Mouse (Mus musculus) left cerebral cortex, adult 8-10 months (tissue): Measurements from ENCODE around the gene Il18r1. TPM values are rescaled to one million over a fixed set of nuclear protein-coding genes. Genes with fewer than 3 reads are reported as not detected.
A peak's percentile ranks its signal among the peaks of the same experiment; 100 is the strongest.

ENCODE experiments used
- DNase-seq, 2 experiments: peaks; one replicate each; pipeline ENCODE4 v3.0.0; 2022; ENCODE audit warnings: low spot score in 2 of 2
- total RNA-seq, 4 experiments: library from RNA; stranded (reverse); gene quantifications; 2 replicates each; pipeline ENCODE4 v1.2.4; 2022

Il18r1 gene
- not detected for total RNA-seq

DNA sequence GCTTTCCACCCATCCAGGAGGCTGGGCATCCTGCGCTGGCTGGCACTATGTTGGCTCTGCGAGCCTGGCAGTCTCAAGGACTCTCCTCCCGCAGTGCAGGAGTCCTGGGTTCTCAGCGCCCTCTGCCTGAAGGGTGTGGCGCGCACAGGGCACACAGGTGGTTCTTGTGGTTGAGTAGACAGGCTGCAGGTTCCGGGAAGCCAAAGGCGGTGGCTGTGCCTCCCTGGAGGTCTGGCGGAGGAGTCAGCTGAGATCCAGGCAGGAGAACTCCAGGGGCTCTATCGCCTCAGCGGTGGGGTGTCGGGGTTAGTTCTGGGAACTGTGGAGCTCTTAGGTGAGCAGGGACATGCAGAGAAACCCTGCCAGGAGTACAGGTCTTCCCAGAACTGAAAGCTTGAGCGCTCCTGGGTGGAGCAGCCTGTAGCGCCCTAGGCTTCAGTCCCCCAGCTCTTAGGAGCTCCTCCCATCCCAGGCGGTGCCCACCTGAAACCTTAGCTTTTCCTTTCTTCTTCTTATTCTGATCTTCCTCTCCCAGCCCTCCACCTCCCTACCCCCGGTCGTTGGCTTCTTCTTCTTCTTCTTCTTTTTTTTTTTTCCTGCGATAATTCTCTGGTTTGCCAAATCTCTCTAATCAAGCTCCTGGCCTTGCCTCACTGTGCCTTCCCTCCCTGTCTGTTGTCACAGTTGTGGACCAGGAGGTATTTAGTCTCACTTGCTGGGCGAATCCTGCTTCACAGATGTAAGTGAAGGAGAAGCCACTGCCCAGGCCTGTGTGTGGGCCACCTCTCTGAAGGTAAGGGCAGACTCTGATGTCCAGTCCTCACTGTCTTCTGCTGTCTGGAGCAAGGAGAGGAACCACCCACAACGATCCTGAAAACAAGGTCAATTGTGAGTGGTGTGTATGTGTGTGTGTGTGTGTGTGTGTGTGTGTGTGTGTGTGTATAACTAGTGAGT, at the start of gene Il18r1:
Gene Il18r1 (plus strand): TSS at position 76 of the 954 bp plus-strand sequence.
- DNase-seq = no peak

DNA sequence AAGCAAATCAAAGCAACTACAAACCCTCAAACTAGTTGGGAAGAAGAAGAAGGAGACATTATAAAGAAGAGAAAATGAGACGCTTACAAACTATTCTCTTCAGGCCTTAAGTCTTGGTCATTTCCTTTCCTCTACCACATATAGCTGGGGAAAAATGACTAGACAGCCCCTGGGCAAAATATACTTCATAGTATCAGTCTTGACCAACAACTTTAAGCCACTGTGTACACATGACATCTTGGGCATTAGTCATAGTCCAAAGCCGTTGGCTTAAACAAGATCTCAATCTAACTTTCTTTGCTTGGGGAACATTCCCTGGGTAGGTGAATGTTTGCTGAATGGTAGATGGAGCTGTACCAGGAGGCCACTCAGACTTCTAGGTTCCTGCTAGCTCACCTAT, 48.3 kb upstream of the Il18r1 start:
- no peak for DNase-seq

DNA sequence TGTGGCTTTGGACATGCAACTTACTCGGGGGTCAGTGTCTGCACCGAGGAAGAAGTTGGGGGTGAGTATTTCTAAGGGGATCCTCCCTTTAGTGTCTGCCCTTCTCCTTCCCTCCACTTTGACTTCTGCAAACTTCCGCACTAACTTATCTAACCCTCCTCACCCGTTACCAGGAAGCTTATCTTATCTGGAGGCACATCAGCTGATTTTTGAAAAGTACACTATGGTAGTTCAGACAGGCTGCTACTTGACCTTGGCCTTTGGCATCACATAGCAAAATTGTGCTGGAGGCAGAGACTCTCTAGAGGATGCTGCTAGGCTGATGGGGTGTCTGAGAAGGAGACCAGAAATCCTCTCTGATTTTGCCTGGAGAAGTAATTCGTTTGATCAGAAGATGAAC, 46.8 kb upstream of the Il18r1 start:
- no peak for DNase-seq

DNA sequence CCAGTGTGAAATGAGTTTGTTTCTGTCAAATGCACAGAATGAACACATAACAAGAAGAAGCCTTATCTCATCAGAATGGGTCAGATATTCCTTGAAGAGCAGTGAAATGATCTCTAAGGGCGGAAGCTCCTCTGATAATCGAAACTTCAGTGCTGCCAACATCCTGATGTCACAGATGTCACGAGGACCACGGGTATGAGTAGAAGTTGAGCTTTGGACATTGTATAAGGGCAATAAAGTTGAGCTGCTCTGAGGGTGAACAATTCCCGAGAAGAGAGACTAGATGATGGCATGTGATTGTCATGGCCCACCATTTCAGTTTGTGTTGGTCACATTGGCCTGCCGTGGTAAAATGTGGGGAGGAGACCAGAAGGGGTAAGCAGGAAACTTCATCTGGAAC, 41.5 kb upstream of the Il18r1 start:
- no peak for DNase-seq

DNA sequence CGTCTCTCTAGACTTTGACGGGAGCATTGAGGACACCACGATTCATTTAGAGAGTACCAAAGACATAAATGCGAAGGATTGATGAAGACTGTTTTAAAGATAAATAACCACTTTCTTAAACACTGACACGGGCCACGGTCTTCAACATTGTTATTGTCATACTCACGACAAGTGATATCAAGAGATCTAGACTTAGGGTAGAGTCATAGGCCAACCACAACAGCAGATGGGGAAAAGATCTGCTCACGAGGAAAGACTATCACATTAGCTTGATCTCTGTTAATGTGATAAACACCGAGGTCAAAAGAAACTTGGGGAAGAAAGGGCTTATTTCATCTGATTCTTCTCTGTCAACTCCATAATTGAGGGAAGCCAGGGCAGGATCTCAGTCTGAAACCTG, 38.1 kb upstream of the Il18r1 start:
- DNase-seq = no peak

GRCm38 (mm10) chr1:40427901-40428300, 37.5 kb upstream of the Il18r1 start:
- no peak for DNase-seq

DNA sequence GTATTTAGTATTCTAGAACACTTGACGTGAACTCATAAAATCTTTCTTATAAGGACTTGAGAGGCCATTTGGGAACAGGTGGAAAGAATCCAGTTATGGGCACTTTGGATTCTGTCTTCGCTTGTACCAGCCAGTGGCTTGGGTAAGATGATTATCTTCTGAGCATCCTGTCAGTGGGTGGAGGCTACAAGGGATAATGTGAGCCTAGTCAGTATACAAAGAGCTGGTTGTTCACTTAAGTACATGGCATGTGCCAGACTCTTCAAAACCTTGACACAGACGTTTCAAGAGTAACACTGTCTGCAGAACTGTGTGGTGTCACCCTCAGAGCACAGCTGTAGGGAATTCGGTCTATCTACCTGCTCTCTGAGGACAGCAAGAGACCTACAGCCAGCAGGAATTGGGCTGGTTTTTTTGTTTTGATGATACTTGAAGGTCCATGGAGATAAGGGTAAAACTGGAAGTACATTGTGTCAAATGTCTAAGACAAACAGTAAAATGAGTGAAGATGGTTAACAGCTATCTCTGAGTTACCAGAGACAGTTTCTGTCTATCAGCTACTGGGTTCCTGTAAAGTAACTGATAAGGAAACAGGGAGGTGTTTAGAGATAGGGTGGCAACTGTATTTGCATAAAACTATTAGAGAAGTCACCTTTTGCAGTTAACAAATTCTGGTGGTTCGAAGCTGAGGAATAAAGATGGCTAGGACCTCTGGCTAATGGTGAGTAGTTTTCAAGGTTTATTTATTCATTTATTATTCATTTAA, 36.3 kb upstream of the Il18r1 start, which contains the start of gene Il1rl1:
Gene Il1rl1 (plus strand): TSS at position 661 of the 766 bp plus-strand sequence.
- no peak for DNase-seq

- no peak for DNase-seq
Measured at GRCm38 (mm10) chr1:40430143-40430834, 35.1 kb upstream of the Il18r1 start.

GRCm38 (mm10) chr1:40432169-40432568, 33.2 kb upstream of the Il18r1 start:
- no peak for DNase-seq

DNA sequence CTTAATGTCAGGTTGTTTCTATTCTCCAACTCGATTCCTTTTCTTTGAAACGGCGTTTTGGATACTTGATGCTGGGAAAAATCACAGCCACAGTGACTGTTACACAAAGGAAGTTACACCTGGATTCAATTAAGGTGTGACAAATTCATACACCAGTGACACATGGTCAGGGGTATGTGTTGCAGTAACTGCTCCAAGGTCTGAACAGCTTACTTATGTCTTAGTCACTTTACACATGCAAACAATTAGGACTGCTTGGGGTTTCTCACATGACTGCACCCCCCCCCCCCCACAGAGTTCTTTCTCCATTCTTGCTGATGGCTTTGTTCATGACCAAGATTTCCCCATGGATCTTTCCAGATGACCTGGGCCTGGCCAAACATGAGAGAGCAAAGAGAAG, 29.4 kb upstream of the Il18r1 start:
- DNase-seq = no peak

- no peak for DNase-seq
Measured at GRCm38 (mm10) chr1:40437340-40437739, 28.0 kb upstream of the Il18r1 start.

DNA sequence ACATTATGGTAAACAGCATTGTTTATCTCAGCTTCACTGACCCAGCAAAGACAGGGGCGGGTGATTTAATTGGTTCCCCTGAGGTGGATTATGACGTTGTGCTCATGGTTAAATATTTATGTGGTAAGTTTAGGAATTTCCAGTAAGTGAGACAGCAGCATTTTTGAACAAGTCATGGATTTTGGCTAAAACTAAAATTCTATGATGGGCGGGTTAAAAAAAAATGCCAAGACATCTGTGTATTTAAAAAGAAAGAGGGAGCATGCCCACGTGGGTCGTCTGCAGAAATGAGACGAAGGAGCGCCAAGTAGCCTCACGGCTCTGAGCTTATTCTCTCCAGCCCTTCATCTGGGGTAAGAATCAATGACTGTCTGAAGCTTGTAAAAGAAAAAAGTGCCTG, 25.8 kb upstream of the Il18r1 start:
- no peak for DNase-seq

- peak in 1 of 2 experiments; percentile 43 for DNase-seq
Measured at GRCm38 (mm10) chr1:40444800-40445199, 20.6 kb upstream of the Il18r1 start.

GRCm38 (mm10) chr1:40467306-40467705, 2.0 kb downstream of the Il18r1 start:
- DNase-seq = no peak

- DNase-seq = no peak
Measured at GRCm38 (mm10) chr1:40468805-40469204, 3.5 kb downstream of the Il18r1 start.

GRCm38 (mm10) chr1:40469900-40470299, 4.5 kb downstream of the Il18r1 start:
- no peak for DNase-seq

DNA sequence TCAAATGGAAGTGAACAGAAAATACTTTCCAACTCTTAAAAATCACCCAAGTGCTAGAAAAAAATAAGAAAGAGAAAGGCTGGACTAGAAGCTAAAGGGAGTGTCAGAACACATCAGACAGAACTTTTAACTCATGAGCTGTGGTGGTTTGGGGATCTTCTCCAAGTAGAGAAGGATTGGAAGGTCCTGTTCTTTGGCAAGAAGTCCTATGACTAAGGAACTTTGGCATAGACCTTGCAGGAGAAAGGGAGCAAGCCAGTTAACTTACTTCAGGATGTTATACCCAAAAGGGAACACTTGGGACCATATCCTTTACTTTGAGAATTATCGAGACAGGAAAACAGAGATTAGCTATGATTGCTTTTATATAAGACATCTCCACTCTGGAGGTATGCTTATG, 7.0 kb downstream of the Il18r1 start:
- DNase-seq = no peak

GRCm38 (mm10) chr1:40473640-40474039, 8.3 kb downstream of the Il18r1 start:
- DNase-seq = no peak

GRCm38 (mm10) chr1:40474336-40474735, 9.0 kb downstream of the Il18r1 start:
- DNase-seq = no peak

DNA sequence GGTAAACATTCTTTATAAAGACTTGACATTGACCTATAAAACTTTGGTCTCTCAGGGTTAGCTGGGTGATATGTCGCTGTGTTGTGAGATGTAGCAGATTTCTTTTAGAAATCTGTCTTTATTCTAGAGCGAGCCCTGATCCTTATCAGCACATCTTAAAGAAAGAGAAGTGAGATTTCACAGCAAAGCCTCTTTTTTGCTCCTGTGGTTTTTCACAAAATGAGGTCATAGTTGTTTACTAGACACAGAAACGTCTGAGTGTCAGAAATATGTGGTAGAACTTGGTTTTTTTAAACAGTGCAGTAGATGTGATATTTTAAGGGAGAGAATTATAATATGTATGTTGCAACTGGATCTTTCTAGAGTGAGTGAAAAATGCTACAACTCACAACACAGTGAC, 10.3 kb downstream of the Il18r1 start:
- no peak for DNase-seq

DNA sequence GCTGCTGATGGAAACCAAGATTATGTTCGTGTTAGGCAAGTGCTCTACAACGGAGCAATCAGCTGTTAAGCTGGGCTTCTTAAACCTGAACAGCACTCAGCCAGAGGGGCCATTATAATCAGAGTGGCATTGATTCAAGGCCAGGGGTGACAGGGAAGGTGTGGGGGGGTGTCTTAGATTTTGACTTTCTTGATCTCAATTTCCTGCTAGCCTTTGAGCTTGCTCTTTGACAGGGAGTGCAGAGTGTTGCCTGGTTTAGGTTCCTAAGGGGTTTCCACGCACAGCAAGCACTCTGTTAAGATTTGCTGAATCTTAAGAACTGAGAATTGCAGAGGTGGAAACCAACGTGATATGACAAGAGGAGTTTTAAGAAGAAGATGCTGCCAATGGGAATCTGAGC, 11.4 kb downstream of the Il18r1 start:
- DNase-seq = no peak

DNA sequence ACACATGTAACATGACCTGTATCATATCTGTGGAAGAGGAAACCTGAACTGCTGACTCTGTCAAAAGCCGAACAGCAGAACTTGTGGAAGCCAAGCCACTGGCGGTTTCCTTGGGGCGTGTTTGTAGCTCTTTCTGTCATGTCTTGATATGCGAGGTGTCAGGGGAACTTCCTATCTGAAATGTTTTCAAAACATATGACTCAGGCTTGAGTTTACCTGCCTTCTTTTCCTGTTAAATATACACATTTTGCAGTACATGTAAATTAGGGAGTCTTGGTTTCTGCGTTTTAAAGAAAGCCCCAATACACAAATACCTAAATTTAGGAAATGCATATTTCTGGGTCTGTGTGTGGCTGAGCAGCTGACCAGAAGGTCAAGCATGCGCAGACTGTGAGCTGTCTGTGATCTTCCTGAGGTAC, 14.2 kb downstream of the Il18r1 start:
- DNase-seq = no peak
